Mouse (Mus musculus): ENCODE data around the gene Arel1.
A peak's percentile ranks its signal among the peaks of the same experiment; 100 is the strongest.

Arel1 gene

DNA sequence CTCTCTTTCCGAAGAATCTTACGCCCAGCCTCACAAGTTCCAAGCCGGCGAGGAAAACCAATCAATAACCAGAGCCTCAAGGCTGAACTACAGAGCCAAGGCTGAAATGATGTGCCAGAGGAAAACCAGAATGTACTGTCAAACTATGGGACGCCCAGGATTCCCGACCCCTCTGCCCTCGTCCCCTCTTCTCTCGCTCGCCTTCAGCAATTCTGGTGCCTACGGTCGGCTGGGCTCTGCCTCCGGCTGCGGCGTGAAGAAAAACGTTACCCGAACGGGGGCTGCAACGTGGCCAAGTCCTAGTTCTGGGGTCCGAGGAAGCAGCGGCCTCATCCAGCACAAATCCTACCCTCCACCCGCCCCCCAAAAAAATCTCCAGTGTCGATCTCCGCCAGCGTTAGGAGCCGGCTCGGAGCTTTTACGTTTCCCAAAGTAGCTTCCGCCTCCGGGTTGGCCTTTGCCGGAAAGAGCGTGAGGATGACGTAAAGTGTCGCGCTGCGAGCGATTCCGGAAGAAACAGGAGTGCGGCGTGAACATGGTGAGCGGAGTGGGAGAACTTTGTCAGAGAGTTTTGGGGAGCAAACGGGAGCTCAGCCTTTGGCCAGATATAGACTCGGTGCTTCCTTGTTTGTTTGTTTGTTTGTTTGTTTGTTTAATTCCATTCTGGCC lies at the start of gene Arel1, which contains the start of gene Fcf1:
Arel1 (minus strand) TSS at position 473 of the 669 bp plus-strand sequence.
Fcf1 (plus strand) TSS at position 470 of the 669 bp plus-strand sequence.
- DNase-seq (ENCODE audit: extremely low spot score, low read depth, low spot score), result peak; percentile 87

DNA sequence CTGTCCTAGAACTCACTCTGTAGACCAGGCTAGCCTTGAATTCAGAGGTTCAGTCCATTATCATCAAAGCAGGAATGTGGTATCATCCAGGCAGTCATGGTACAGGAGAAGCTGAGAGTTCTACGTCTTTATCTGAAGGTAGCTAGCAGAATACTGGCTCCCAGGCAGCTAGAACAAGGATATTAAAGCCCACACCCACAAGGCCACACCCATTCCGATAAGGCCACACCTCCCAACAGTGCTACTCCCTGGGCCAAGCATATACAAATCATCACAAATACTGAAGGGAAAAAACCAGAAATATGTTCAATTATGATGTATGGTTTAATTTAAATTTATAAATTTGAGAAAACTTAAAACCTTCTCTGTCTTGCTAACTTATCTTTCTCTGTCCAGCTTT lies 41.5 kb upstream of the Arel1 start:
- no peak for DNase-seq (ENCODE audit: extremely low spot score, low read depth, low spot score)

DNA sequence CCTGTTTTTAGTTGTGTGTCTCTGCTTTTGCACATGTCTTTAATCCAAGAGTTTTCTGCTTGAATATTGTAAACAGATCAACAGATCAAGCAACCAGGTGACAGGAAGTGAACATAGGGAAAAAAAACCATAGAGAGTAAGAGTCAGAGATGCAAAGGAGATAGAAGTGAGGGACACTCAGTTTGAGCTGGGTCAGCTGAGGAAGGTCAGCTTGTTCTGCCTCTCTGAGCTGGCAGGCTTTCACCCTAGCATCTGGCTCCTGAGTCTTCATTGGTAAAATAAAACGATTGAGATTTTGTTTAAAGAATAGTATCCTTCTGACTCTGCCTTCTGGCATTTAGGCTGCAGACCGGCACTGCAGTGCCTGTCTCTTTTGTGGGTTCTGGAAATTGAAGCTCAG lies 39.8 kb upstream of the Arel1 start:
- no peak for DNase-seq (ENCODE audit: extremely low spot score, low read depth, low spot score)

DNA sequence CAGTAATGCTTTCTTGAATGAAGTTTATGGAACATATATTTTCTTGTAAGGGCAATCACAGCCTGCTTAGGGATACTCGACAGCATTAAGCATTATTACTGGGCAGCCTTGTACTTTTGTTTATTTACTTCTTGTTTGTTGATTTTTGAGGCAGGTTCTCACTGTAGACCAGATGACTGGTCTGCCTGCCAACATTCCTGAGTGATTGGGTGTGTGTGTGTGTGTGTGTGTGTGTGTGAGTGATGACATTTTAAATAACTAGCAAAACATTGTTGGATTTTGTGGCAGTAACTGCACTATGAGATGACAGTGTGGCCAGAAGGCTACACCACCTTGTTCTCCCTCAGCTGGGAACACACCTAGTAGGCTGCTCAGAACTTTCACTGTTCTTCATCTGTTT lies 39.1 kb upstream of the Arel1 start:
- no peak for DNase-seq (ENCODE audit: extremely low spot score, low read depth, low spot score)

DNA sequence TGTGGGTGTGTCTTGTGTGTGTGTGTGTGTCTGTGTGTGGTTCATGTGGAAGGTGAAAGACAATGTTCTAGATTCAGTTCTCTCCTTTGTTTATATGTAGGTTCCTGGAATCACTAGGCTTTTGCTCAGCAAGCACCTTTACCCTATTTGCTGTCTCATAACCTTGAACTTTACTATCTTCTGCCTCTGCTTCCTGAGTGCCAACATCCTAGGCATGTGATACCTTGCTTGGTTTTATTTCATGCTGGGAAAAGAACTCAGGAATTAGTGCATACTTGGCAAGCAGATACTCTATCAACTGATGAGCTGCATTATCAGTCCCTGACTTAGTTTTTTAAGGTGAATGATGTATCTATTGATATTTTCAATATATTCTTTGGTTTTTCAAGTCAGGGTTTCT lies 36.3 kb upstream of the Arel1 start:
- no peak for DNase-seq (ENCODE audit: extremely low spot score, low read depth, low spot score)

DNA sequence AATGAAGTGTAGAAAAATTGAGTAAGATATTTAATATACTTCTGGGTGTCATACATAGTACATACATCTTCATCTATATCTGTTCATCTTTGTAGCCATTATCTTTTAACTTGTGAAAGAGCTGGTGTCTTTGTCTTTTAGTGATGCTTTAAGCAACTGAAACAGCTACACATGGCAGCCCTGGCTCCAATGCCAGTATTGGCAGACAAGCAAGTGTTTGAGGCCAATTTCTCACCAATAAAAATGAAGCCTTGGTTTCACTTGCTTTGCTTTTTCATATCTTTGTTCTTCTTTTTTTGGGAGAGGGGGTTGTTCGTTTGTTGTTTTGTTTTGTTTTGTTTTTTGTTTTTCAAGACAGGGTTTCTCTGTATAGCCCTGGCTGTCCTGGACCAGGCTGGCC lies 35.5 kb upstream of the Arel1 start:
- DNase-seq (ENCODE audit: extremely low spot score, low read depth, low spot score), result no peak

DNA sequence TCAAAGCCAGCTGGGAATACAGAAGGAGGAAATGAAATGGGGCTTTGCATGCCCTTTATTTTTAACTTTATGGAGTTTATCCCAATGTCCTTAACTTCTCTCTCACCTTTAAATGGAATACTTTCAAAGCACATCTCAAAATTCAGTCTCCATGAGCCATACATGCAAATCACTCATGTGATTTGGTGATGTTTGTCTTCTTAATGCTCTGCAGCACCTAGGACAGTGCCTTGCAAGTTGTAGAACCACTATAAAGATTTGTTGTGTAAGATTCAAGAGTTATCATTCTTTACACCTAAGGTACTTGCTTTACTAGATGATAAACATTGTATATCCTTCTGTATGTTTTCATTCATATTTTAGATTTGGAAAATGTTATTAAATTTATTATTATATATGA lies 28.4 kb upstream of the Arel1 start:
- no peak for DNase-seq (ENCODE audit: extremely low spot score, low read depth, low spot score)

DNA sequence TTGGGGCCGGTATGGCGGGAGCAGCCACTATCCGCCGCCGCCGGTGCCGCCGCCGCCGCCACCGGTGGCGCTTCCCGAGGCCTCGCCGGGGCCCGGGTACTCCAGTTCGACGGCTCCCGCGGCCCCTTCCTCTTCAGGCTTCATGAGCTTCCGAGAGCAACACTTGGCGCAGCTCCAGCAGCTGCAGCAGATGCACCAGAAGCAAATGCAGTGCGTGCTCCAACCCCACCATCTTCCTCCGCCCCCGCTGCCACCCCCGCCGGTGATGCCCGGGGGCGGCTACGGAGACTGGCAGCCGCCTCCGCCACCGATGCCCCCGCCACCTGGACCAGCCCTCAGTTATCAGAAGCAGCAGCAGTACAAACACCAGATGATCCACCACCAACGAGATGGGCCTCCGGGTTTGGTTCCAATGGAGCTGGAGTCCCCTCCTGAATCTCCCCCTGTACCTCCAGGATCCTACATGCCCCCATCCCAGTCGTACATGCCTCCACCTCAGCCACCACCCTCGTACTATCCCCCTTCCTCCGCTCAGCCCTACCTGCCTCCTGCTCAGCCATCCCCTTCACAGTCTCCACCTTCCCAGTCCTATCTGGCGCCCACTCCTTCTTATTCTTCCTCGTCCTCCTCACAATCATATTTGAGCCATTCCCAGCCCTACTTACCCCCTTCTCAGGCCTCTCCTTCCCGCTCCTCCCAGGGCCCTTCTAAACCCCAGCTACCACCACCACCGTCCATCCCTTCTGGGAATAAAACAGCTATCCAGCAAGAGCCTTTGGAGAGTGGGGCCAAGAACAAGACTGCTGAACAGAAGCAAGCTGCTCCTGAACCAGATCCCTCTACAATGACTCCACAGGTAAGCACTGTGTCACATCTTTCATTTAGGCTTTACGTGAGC lies 26.1 kb upstream of the Arel1 start:
- DNase-seq (ENCODE audit: extremely low spot score, low read depth, low spot score), result no peak

DNA sequence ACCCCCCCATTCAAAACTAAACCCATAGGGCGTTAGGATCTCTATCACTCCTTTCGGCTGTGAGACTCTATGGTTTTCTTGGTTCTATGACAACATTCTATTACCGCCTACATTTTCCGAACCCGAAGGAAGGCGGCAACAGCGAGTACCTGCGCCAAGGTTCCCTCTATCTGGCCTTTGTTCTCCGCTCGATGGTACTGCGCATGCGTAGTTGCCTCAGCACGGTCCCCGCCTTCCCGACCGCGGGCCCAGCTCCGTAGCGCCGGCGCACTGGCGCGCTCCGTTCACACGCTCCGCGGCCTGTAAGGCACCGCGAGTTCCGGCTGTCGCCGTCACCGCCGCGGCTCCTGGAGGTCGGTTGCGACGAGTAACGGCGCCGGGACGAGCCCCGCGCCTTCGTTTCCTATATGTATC lies 25.4 kb upstream of the Arel1 start, which contains the start of gene Ylpm1:
Ylpm1 (plus strand) TSS at position 239 of the 414 bp plus-strand sequence.
- peak; percentile 98 for DNase-seq (ENCODE audit: extremely low spot score, low read depth, low spot score)

DNA sequence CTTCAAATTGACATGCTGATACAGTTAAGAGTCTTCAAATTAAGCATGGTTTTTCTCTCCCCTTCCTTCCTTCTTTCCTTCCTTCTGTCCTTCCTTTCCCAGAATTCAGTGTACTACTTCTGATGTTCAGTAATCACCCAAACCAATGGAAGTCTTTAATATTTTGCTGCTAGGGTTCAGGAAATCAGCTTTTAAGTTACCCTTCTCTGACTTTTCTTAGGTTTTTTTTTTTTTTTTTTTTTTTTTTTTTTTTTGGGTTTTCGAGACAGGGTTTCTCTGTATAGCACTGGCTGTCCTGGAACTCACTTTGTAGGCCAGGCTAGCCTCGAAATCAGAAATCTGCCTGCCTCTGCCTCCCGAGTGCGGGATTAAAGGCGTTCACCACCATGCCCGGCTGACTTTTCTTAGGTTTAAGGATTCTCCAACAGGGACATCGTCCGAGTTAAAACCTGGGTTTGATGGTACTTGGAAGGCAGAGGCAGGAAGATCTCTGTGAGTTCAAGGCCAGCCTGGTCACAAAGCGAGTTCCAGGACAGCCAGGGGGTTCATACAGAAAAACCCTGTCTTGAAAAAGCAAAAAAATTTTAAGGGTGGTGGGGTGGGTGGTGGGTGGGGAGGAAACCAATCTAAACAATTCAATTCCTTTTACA lies 24.5 kb upstream of the Arel1 start:
- DNase-seq (ENCODE audit: extremely low spot score, low read depth, low spot score), result no peak

DNA sequence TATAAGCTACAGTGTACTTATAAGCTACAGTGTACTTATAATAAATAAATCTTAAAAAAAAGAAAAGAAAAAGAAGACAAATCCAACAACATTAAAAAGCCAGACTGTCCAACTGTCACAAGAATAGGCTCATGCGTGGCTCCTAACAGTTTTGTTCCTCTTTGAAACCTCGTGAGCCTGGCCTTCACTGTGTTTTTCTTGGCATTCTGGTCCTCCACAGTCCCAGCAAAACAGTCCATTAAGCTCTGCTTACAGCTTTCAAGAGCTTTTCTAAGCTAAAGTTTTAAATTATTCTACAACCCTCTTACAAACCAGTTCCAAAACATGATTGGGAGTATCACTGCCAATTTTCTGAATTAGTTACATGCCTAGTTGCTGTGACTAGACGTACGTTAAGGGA lies 18.8 kb upstream of the Arel1 start:
- no peak for DNase-seq (ENCODE audit: extremely low spot score, low read depth, low spot score)

DNA sequence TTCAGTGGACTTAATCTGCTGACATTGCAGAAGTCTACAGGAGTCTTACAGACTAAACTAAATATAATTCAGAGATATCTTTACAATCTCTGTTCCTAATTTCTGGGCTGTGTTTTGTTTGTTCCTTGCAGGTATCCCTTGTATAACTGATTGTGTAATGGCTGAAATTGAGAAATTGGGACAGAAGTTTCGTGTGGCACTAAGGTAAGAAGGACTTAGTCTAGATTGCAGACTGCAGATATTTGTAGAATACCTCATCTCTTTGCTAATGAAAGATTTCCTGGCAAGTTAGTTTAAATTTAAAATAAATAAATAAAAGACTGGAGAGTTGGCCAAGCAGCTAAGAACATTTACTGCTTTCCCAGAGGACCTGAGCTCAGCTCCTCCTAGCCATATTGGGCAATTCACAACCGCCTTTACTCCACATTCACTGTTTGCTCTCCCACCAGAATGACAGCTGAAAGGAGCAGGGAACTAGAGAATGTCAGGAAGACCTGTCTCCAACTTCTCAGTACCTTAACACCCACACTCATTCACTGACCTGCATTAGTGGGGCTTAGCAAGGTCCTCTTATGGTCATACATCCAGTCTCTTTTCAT lies 8.7 kb upstream of the Arel1 start:
- no peak for DNase-seq (ENCODE audit: extremely low spot score, low read depth, low spot score)

DNA sequence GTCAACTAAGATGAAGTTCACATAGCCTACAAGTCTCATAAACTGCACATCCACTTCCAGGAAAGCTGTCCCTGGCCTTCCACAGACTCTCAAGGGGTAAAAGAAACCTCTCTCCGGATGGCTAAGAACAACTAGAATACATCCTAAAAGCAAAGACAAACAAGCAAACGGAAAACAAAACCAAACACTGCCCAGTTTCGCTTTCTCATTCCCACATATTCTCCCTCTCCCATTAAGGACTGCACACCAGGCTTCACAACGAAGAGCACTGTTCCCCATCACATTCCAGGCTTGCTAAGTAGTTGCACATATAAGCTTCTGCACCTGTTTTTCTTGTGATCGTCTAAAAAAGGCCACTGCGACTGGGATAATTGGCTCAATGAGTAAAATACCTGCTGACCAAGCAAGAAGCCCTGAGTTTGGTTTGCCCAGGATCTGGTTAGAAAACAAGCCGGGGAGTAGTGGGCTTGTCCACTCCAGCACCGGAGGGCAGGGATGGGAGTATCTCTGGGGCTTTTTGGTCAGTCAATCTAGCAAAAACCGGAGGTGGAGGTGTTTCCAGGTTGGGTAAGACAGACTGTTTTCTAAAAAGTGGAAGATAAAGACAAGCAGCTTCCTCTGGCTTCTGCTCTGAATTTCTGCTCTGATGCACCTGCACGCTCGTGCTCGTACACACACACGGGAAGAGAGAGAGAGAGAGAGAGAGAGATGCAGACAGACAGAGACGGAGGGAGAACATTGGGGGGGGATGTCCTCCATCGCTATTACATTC lies 858 bp downstream of the Arel1 start:
- DNase-seq (ENCODE audit: extremely low spot score, low read depth, low spot score), result no peak

DNA sequence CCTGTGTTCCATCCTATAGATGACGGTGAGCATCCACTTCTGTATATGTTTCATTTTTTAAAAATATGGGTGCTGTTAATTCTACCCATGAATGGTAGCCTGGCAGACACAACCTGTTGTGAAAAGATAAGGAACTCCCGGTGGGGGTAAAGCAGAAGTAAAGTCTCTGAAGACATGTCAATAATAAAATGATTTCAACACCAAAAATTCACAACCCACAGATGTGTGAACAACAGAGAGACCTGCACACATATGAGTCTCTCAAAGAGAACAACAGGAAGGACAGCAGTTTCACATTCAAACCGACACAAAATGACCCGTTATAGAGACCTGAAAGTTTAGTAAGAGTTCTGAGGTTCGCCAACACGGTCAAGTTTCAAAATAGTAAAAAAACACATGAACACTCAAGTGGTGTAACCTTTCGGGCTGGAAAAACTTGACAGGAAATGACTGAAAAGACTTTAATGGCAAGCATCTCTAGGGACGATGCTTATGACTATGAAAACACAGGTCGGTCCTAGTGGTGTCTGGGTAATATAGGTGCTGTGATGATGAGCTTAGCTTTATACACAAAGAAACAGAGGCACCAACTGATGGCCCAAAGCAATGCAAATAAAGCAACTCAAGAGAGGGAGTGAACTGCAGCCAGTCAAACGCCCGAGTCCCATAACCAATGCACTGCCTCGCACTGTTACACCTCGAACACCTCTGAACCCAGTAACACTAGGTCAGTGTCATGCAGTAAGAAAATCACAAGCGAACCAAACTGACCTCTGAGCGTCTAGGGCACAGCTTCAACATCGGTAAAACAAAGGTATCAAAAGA lies 1.7 kb downstream of the Arel1 start:
- no peak for DNase-seq (ENCODE audit: extremely low spot score, low read depth, low spot score)

DNA sequence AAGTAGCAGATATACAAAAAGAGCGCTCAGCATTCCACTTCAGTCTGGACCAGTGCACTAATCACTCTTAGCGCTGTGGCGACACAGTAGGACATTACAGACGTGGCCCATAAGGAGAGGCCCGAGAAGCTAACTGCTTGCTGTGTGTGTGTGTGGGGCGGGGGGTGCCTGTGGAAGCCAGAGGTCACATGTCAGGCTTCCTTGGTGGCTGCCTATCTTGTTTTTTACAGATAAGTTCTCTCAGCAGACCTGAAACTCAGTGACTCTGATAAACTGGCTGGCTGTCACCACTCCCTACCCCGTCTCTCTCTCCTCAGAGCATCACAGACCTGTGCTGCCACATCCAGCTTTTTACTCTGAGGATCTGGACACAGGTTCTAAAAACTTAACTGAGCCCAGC lies 8.1 kb downstream of the Arel1 start:
- no peak for DNase-seq (ENCODE audit: extremely low spot score, low read depth, low spot score)

DNA sequence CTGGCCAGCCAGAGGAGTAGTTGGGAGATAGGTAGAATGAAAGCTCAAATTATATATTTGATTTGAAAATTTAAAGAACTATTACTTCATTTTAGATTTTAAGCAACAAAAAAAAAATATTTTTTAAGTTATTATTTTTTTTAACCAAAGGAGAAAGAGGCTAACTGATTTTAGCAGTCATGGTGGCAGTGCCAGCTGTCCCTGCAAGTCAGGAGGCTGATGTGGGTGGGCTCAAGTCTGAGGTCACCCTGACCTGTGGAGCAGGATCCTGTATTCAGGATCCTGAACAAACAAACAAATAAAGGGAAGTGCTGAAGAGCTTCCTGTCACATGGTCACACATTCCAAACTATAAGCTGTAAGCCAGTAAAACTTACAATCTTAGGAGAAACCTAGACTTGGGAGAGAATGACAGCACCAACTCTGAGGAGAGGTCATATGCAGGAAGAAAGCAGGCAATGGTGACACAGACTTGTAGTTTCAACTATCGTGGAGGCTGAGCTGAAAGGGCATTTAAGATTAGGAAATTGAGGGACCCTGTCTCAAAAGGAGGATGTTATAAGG lies 11.8 kb downstream of the Arel1 start:
- no peak for DNase-seq (ENCODE audit: extremely low spot score, low read depth, low spot score)

DNA sequence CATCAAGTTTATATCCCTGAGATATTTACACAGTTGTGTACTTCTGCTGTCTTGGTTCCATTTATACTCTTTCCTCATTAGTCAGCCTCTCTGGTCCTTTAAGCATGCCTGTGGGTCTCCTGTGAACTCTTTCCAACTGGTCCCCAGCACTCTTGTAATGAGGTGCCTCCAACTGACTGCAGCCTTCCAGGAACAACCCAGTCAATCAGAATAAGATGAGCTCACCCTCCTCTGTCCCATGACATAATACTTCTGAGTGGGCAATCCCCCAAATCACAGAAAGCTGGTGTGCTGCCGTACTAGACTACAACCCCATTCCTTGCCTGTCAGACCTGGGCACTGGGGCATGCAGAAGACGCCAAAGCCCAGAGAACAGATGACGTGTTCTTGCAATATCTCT lies 14.4 kb downstream of the Arel1 start:
- no peak for DNase-seq (ENCODE audit: extremely low spot score, low read depth, low spot score)

DNA sequence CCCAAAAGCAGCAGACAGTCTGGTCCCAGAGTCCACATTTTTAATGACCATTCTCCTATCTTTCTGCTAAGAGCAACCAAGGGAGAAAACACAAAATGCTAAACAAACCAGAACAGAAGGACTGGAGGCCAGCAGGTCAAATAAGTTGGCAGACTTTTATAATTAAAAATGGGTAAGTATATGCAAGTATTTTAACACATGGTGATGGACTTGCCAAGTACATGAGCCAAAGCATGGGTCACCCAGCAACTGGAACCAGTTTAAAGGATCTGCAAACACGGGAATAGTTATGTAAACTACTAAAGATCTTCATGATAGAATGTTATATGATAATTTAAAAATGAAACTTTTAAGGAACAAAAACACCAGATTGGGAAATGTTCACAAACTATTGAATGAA lies 18.3 kb downstream of the Arel1 start:
- no peak for DNase-seq (ENCODE audit: extremely low spot score, low read depth, low spot score)

DNA sequence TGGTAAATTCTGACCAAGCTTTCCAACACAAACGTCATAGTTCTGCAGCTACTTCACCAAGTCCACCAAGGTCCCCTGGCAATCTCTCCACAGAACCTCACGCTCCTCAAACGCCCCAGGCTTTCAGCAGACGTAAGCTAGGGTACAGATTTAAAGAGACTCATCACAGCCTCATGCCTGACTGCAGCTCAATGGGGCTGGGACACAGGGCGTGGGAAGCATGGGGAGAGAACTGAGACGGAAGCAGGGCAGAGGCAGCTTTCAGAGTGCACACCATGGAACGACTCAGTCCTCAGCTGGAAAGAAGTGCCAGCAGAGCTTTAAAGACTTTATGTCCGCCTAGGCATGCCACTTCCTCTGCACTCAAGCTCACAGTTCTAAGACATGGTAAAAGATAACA lies 19.2 kb downstream of the Arel1 start:
- DNase-seq (ENCODE audit: extremely low spot score, low read depth, low spot score), result no peak

Data from hindlimb bud, embryonic 11.5 days (tissue).